Mouse (Mus musculus): Measurements from ENCODE around the gene Tns1.

The Tns1 gene

GRCm38 (mm10) chr1:74060046-74060445 lies 64.2 kb downstream of the Tns1 start:
- CTCF ChIA-PET: no interaction called here

GRCm38 (mm10) chr1:74059552-74059951 lies 64.7 kb downstream of the Tns1 start:
- CTCF ChIA-PET: no interaction called here

GRCm38 (mm10) chr1:74058771-74059170 lies 65.5 kb downstream of the Tns1 start:
- CTCF ChIA-PET: no interaction called here

DNA sequence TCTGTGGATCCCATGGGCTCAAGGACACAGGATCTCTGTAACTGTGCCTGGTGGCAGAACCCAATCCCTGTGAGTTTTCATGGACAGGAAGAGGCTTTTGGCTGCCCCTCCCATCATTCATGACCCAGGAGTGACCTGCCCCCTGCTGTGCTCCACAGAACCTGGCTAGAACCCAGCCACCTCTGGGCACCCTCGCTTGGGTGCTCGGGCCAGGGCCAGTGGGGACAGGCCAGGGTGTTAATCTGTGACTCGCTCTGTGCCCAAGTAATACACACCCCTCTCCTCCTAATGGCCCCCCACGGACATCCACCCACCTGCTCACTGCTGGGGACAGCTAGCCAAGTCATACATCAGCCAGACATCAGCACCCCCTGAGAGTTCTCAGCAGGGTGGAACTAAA lies 65.9 kb downstream of the Tns1 start:
- CTCF ChIA-PET: no interaction called here

GRCm38 (mm10) chr1:74057501-74057900 lies 66.7 kb downstream of the Tns1 start:
- CTCF ChIA-PET: no interaction called here

DNA sequence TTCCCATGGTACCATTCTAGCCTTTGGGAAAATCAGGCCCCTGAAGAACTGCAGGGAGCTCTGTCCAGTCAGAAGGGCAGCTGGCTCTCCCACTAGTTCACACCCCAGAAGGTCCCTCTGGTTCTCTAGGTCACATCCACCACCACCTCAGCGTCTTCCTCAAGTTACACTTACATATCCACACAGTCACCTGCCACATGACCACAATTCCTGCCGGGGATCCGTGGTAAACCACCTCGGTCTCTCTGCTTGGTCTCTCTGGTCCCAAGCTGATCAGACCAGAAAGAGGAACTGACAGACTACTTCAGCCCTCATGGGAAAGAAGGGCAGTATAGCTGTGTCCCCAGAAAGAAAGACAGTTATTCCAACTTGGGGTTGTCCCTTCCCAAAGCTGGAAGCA lies 68.7 kb downstream of the Tns1 start:
- CTCF ChIA-PET: no interaction called here

GRCm38 (mm10) chr1:74054471-74054870 lies 69.8 kb downstream of the Tns1 start:
- CTCF ChIA-PET: no interaction called here

DNA sequence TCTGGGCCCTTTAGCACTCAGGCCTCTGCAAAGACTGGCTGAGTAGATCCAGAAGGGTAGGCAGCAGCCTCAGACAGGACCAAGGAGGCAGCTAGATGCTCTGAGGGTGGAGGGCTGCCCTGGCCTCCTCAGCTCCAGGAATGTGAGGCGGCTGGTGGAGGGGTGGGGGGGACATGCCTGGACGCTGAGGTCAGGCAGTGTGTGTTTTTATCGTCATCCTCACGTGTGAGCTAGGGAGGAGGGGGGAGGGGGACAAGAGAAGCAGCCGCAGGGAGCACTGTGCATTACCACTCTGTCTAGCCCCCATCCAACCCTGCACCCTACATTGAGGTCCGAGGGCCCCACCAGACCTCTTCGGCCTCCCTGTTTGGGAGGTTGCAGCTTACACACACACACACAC lies 70.2 kb downstream of the Tns1 start:
- CTCF ChIA-PET: interaction anchor here (0.5 kb wide), 1 partner anchor 1188 kb away, joined by 5 read pairs; no protein-coding TSS in a partner anchor

GRCm38 (mm10) chr1:74053068-74053467 lies 71.2 kb downstream of the Tns1 start:
- CTCF ChIA-PET: no interaction called here

GRCm38 (mm10) chr1:74051349-74051748 lies 72.9 kb downstream of the Tns1 start:
- CTCF ChIA-PET: no interaction called here

- CTCF ChIA-PET: no interaction called here
Observed at GRCm38 (mm10) chr1:74049430-74049829, 74.8 kb downstream of the Tns1 start.

DNA sequence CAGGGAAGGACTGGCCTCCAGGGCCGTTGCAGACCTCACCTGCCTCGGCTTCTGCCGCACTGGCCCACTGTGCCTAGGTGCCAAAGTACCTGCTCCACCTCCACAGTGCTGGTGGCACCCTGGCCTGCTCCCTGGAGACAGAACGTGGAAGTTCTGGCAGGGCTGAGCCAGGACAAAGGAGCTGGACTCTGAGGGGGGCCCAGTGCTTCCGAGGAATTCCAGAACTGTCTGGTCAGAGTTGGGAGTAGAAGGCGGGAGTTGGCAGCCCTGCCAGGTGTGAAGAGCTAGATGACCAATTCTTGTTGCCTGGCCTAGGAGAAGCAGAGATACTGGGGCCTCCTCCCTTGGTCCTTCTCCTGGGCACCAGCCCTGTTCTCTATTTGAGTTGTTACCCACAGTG lies 76.5 kb downstream of the Tns1 start:
- CTCF ChIA-PET: no interaction called here

DNA sequence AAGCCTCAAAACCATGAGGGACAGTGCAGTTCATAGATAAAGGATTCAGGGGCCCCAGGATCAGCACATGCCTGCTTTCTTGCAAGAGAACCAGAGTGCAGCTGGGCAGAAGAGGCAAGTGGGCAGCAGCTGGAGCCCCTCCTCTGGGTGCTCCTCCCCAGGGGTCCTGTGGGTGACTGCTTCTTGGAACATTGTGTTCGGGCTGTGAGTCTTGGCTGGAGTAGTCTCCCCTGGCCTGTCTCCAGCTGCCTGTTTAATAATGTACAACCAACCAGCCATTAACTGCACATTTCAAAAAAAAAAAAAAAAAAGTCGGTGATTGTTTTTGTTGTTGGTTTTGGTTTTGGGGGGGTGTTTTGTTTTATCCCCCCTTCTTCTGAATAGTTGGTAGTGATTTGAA lies 76.9 kb downstream of the Tns1 start:
- CTCF ChIA-PET: no interaction called here

DNA sequence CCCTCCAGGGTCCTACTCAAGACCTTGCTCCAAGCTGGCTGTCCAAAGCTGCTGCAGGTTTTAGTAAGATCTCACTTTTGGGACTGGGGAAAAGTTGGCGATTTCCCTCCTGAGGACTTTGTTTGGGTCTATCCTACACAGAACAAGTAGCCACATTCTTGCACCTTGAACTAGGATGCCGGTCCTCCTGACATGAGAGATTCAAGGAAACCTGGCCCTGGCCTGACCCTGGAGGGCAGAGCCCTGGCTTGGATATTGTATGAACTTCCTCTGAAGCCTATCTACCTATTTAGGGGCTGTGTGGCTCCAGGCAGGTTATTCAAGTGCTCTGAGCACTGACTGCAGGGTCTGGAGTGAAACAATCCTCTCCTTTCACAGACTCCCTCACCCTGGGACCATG lies 79.2 kb downstream of the Tns1 start:
- CTCF ChIA-PET: no interaction called here

DNA sequence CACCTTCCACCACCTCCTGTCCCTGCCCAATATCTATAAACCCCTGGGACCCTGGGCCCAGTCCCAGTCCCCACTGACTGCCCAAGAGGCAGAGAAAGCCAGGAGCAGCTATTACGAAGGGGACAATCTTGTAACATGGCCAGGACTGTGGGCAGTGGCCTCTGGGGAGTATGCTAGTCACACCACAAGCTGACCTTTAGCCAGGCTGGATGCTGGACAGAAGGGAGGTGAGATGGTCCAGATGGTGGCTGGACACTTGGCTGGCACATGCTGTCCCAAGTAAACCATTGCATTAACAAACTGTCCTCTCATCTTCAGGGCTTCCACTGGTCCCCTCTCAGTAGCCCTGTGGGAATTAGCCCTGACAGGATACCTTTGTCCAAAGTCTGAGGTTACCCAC lies 79.8 kb downstream of the Tns1 start:
- CTCF ChIA-PET: no interaction called here

DNA sequence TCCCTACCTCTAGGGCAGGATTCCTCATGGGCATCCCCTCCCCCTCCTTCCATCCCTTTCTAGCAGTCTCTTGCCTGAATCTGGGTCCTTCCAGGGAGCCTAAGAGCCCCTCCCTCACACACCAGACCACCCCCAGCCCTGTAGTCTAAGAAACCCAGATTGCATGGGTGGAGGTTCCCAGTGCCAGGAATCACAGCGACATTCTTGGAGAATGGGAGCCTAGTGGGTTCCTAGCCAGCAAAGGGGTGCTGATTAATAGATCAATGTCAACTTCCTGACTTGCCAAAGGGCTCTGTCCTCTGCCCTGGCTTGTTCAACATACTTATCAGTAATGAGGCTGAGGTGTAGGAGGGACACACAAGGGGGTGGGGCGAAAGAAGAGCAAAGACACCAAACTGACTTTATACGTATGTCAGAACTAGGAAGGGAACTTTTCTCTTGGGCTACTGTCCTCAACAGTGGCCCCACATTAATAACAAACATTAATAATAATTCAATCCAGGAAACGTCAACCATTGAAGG lies 80.6 kb downstream of the Tns1 start:
- CTCF ChIA-PET: no interaction called here

DNA sequence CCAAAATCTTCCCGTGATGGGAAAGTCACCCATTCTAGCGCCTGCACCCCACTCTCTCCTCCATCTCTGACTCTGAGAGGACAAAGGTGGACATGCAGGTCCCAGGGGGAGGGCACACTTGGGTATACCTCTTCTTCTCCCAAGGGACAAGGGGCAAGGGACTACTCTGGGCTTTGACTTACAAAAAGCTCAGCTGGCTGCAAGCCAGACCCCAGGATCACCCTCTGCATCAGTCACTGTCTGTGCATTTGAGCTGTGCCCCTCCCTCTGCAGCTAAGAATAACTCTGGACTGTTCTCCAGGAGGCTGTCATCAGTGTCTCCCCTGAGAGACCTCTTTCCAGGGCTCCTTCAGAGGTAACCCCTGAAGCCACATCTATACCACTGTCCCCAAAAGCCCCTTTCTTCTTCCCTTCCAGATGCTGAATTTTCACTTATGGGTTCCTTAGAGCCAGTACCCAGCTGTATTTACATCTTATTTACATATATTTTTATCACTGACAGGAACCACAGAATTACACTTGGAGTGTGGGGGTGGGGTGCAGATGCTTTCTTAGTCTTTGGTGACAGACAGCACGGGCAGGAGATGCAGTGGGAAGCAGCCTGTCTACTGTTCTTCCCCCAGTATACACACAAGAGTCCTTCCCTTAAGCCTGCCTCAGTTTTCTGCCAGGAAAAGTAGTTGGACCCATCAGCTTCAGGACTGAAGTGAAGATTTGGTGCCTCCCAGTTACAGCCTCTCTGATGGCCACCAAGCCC lies 81.4 kb downstream of the Tns1 start:
- CTCF ChIA-PET: no interaction called here

DNA sequence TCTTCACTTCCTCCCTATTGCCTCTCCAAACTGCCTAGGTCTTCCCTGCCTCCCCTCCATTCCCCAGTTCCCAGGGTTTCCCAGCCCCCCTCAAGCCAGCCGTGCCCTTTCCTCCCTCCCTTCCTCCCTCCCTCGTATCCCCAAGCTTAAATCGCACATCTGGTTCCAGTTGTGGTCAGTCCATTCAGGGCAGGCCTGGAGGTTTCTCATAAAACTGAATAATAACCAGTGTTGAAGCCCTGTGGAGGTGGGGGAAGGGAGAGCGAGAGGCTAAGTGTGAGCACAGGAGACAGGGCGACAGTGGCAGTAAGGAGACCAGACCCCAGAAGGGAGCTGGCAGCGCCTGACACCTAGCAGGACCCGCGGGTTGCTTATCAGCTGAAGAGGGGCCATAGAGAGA lies 82.6 kb downstream of the Tns1 start:
- CTCF ChIA-PET: no interaction called here

DNA sequence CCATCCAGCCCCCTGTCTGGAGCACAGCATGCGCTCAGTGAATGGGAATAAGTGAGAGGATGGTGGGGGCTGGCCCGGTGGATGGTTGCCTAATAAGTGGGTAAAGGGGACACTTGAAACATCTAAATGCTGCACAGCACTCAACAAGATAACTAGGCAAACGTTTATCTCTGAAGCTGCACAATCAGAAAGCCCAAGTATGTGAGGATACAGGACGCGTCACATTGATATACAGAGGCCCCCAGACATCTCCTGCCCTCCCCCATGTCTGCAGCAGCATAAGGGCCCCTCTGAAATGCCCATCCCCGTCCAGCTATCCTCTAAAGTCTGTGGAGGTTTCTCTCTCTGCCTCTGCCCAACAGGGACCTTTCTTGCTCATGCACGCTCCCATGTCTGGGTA lies 83.1 kb downstream of the Tns1 start:
- CTCF ChIA-PET: no interaction called here

GRCm38 (mm10) chr1:74036560-74037390 lies 87.5 kb downstream of the Tns1 start:
- CTCF ChIA-PET: no interaction called here

GRCm38 (mm10) chr1:74035912-74036489 lies 88.2 kb downstream of the Tns1 start:
- CTCF ChIA-PET: no interaction called here

DNA sequence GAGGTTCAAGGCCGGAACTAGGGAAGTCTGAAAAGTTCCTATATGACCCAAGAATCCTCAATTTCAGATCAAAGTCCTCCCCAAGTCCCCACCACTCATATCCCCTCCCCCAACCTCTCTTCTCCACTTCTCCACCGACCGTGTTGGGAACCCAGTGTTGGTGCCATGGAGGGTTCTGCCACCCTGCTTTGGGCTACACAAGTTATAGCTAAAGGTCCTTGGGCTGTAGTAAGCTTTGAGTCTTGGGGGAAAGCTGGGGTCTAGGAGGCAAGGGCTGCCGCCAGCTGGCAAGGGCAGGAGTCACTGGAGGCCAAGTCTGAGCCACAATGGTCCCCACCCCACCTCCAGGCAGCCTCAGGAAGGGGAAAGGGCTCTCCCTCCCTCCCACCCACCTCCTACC lies 88.8 kb downstream of the Tns1 start:
- CTCF ChIA-PET: no interaction called here

DNA sequence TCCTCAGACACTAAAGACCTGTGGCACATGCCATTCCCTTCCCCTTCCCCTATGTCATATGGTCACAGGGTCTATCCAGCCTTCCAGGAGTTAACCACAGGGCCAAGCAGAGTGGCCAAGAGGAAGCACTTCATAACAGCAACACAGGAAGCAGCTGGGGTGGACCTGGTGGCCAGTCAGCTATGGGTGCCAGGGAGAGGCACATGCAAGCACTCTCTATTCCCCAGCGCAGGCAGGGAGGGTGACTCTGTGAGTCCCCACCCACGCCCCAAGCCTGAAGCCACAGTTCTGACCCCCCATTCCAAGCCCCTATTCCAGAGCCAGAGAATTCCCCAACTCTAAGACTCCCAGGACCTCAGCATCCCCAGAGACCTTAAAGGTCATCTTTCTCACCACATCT lies 89.5 kb downstream of the Tns1 start:
- CTCF ChIA-PET: no interaction called here
